18 mouse cellular contexts compared by ENCODE assay signal in genomic region chr4:134814229-134814571, GRCm38 (mm10). TPM values are rescaled to one million over a fixed set of nuclear protein-coding genes. Genes with fewer than 3 reads are reported as not detected.
DNase-seq lines count a peak whose midpoint lies in the region; ATAC-seq lines count a peak whose summit lies in the region.
"Had no signal": no experiment of that assay in that cellular context is flagged by ENCODE, and none has a peak within 500 bp of the region (broad histone marks: within the 10 kb centered on the region; RNA-seq: fewer than 3 reads in every experiment).

No protein-coding gene starts in this region.

- no peaks in the 10 kb centered on the region for H3K27me3 ChIP-seq in heart, embryonic 12.5 days (replicated peaks)
- H3K27me3 ChIP-seq: limb, embryonic 15.5 days; megakaryocyte, embryonic 14.5 days had no signal

- peaks cover 40% of the 10 kb centered on the region for H3K36me3 ChIP-seq in heart, embryonic 12.5 days

- H3K4me2 ChIP-seq in heart, embryonic 12.5 days, result no peak overlapping the region
- H3K4me2 ChIP-seq: limb, embryonic 15.5 days had no signal

- H3K4me1 ChIP-seq in heart, embryonic 12.5 days (replicated peaks), result 0 out of 2 replicates have a peak, but pooled peaks cover 13% of the 10 kb centered on the region
- H3K4me1 ChIP-seq: limb, embryonic 15.5 days had no signal

- WGBS in heart, embryonic 12.5 days, result 89% methylated on average over 4 of the region's 4 CpGs

- H3K4me3 ChIP-seq in heart, embryonic 12.5 days, result no peak overlapping the region
- H3K4me3 ChIP-seq: limb, embryonic 15.5 days; megakaryocyte, embryonic 14.5 days had no signal

- peak; percentile 42 for DNase-seq in heart, postnatal 4 days
- DNase-seq in testis, postnatal 14 days (ENCODE audit: low spot score), result peak; percentile 64
- DNase-seq in testis, postnatal 10 days (ENCODE audit: low spot score), result no peak
- peak; percentile 56 for DNase-seq in adrenal gland, postnatal 25 days
- DNase-seq in B cell, adult 2 months, result no peak
- no peak for DNase-seq in thymus, postnatal 4 days
- DNase-seq: cerebellum, postnatal 36 days; forebrain, postnatal 0 days; kidney, postnatal 10 days; layer of hippocampus, adult 9-11 months; lung, postnatal 10 days; right cerebral cortex, postnatal 4 days; thymus, postnatal 25 days had no signal

- H3K27ac ChIP-seq in heart, embryonic 12.5 days (ENCODE audit: poor library complexity, severe bottlenecking), result no peak overlapping the region
- H3K27ac ChIP-seq: limb, embryonic 15.5 days had no signal

- no peaks in the 10 kb centered on the region for H3K9me3 ChIP-seq in heart, embryonic 12.5 days (replicated peaks)
- H3K9me3 ChIP-seq: limb, embryonic 15.5 days; megakaryocyte, embryonic 14.5 days had no signal

- H3K9ac ChIP-seq in heart, embryonic 12.5 days, result no peak overlapping the region
- H3K9ac ChIP-seq: forebrain, postnatal 0 days; limb, embryonic 15.5 days had no signal

- ATAC-seq in heart, embryonic 12.5 days (ENCODE audit: insufficient number of reproducible peaks, low FRiP score), result no peak
- ATAC-seq: forebrain, postnatal 0 days; midbrain, embryonic 16.5 days had no signal

RNA-seq across cellular contexts. Expression of gene Maco1, which starts 38.9 kb away (rescaled TPM):
- total RNA-seq in heart, postnatal 4 days (2021), result 10 to 100 TPM; 26.6 to 27.9 TPM
- polyA plus RNA-seq in heart, embryonic 12.5 days (2016; fragmentation: Nextera tagmentation; extraction: Ambion mirVana), result 30.6 and 31.4 TPM in 2 replicates
- 39.2 and 40.0 TPM in 2 replicates for total RNA-seq in adrenal gland, postnatal 25 days (2021)

RNA-seq across cellular contexts. Expression of gene Ldlrap1, which starts 46.4 kb away (rescaled TPM):
- total RNA-seq in heart, postnatal 4 days (2021), result 10 to 100 TPM; 21.6 to 22.4 TPM
- polyA plus RNA-seq in heart, embryonic 12.5 days (2016; fragmentation: Nextera tagmentation; extraction: Ambion mirVana), result 16.5 and 17.8 TPM in 2 replicates
- 42.4 and 43.3 TPM in 2 replicates for total RNA-seq in adrenal gland, postnatal 25 days (2021)

RNA-seq across cellular contexts. Expression of gene Rhd, which starts 50.1 kb away (rescaled TPM):
- 1 to 10 TPM; 4.7 to 5.4 TPM for total RNA-seq in heart, postnatal 4 days (2021)
- 23.6 and 28.1 TPM in 2 replicates for polyA plus RNA-seq in heart, embryonic 12.5 days (2016; fragmentation: Nextera tagmentation; extraction: Ambion mirVana)
- total RNA-seq in adrenal gland, postnatal 25 days (2021), result 0.33 TPM in 1 of 2 replicates, not detected in the other
- total RNA-seq: left cerebral cortex, postnatal 10 days had no signal

Comparison
In these comparisons a context has a peak if more than half of its experiments do, and no peak if none do; other contexts are left out.
1. DNase-seq: peak in heart, postnatal 4 days (single experiment), testis, postnatal 14 days (single experiment) and adrenal gland, postnatal 25 days (single experiment); none in testis, postnatal 10 days (single experiment), B cell, adult 2 months (0 of 2) and thymus, postnatal 4 days (single experiment).